Mouse (Mus musculus) forebrain, embryonic 10.5 days (tissue): ENCODE data around the gene Nfs1. TPM values are rescaled to one million over a fixed set of nuclear protein-coding genes. Genes with fewer than 3 reads are reported as not detected.

Experiments
- DNase-seq: peaks from one replicate; pipeline ENCODE4 v3.0.0-alpha.2; 2017; ENCODE audit warnings: low spot score; ENCODE audit errors: extremely low spot score
- H3K27ac ChIP-seq: fragments of 300-500 bp; sonication (generic); 2 replicates; pipeline ENCODE4 v1.5.1; 2016; ENCODE audit warnings: mild to moderate bottlenecking
- H3K27me3 ChIP-seq: fragments of 300-500 bp; sonication (generic); 2 replicates; pipeline ENCODE4 v1.6.1; 2016; ENCODE audit warnings: mild to moderate bottlenecking; ENCODE audit not compliant: poor library complexity, severe bottlenecking
- H3K36me3 ChIP-seq: fragments of 300-500 bp; sonication (generic); replicated peaks from 2 replicates; pipeline ENCODE4 v1.6.1; 2016; ENCODE audit warnings: mild to moderate bottlenecking, moderate library complexity
- H3K4me1 ChIP-seq: fragments of 300-500 bp; sonication (generic); 2 replicates; pipeline ENCODE4 v1.6.1; 2016
- H3K4me3 ChIP-seq: fragments of 300-500 bp; sonication (generic); 2 replicates; pipeline ENCODE4 v1.5.1; 2016; ENCODE audit warnings: mild to moderate bottlenecking, moderate library complexity
- H3K9me3 ChIP-seq: fragments of 300-500 bp; sonication (generic); 2 replicates; pipeline ENCODE4 v1.6.1; 2016; ENCODE audit warnings: mild to moderate bottlenecking, moderate library complexity
- WGBS: fragments of 180-500 bp; shearing (Covaris S2); methylation state at CpG from one replicate; pipeline ENCODE4 v1.1.7; 2016; 5-methylcytosine and 5-hydroxymethylcytosine counted together
- polyA plus RNA-seq: library from polyadenylated mRNA; unstranded; fragments of >200 nt; fragmentation: Nextera tagmentation; extraction: Ambion mirVana; gene quantifications from 2 replicates; pipeline ENCODE4 v1.2.1, GENCODE M21; 2016

The Nfs1 gene
- polyA plus RNA-seq, 1 experiment from 2014 or later: 41.7 TPM

DNA sequence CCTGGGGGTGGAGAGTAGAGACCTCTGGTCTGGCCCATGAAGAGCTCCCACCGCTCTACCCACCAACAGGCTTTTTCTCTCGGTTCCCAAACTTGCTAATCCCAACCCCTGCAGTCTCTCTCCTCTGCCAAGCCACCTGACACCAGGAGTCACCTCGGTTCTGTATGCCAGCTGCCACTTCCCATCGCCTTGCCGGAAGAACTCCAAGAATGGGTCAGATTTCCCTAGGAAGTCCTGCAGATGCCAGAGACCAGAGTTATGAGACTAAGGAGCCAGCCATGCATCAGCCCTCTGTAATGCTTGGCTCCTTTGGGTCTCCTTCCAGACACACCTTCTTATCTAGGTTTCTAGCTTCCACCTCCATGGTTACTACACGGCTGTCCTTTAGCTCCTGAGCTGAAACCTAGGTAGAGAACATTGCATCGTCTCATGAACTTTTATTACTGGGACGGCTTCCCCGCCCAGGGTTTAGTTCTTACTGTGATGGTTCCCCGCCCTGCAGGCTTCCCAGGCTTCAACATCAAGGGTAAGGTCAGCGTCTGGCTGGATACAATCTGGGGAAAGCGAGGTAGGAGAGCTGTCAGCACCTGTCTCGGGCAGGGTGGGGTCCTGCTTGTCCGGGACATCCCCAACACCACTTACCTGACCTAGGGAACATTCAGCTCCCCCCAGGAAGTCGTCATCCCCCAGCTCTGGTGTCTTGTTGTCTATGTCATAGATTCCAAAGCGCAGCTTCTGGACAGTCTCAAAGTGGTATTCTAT is 65.4 kb downstream of the Nfs1 start:
- Histone ChIP-seq H3K4me3 (no peak overlapping the region), H3K4me1 (0 out of 2 replicates have a peak, but pooled peaks cover 3% of the 10 kb centered on the region), H3K27me3 (no peaks in the 10 kb centered on the region), H3K9me3 (no peaks in the 10 kb centered on the region), H3K27ac (no peak overlapping the region), H3K36me3 (peaks cover 71% of the 10 kb centered on the region)
- no peak for DNase-seq
- WGBS: 92% methylated on average over 16 of the region's 16 CpGs

DNA sequence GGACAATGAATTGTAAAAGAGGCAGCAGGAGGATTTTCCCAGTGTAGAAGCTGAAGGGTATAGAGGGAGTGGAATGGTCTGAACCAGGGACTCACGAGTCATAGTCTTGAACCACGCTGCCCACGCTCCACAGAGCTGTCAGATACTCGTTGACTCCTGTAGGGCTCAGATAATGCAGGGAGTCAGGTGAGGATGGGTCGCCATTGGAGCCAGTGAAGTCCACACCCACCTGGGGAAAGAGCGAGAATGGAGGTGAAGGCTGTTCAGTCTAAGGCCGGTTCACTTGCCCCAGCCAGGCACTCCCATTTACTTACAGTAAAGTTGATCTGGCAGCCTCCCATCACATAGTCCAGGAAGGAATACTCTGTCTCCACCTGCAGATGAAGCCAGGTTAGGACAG is 66.5 kb downstream of the Nfs1 start:
- no peak overlapping the region for H3K27ac ChIP-seq
- DNase-seq: no peak
- H3K4me1 ChIP-seq: 0 out of 2 replicates have a peak, but pooled peaks cover 3% of the 10 kb centered on the region
- H3K36me3 ChIP-seq: peaks cover 78% of the 10 kb centered on the region
- 91% methylated on average over 7 of the region's 7 CpGs for WGBS
- H3K4me3 ChIP-seq: no peak overlapping the region
- no peaks in the 10 kb centered on the region for H3K27me3 ChIP-seq
- no peaks in the 10 kb centered on the region for H3K9me3 ChIP-seq

DNA sequence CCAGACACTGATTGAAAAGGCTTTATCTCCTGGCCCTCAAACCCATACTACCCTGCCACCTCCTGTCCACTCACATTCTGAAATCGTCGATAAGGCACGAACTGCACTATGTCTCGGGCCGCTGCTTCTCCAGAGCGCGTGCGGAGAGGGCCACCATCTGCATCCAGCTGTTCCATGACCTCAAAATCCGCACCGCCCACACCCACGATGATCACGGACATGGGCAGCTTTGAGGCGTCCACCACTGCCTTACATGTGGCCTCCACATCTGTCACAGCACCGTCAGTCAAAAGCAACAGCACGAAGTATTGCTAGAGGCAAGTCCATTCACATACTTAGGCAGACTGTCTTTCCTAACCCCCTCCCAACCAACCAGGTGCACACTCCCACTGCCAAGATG is 70.3 kb downstream of the Nfs1 start:
- Histone ChIP-seq H3K27ac (no peak overlapping the region), H3K4me3 (no peak overlapping the region), H3K36me3 (peaks cover 100% of the 10 kb centered on the region), H3K27me3 (no peaks in the 10 kb centered on the region), H3K4me1 (no peaks in the 10 kb centered on the region), H3K9me3 (no peaks in the 10 kb centered on the region)
- WGBS: 96% methylated on average over 15 of the region's 15 CpGs
- DNase-seq: no peak

Other genes with a start within 250 kb of the Nfs1 start
- gene Uqcc1, start 213.9 kb downstream of the Nfs1 start, polyA plus RNA-seq: 78.4 and 82.2 TPM in 2 replicates
- gene Gm15557, start 203.5 kb downstream of the Nfs1 start, polyA plus RNA-seq: not detected in 2 replicates
- gene Gdf5, start 198.8 kb downstream of the Nfs1 start, polyA plus RNA-seq: 0.27 and 0.88 TPM in 2 replicates
- 28.8 and 28.9 TPM in 2 replicates for gene Cep250, start 187.7 kb downstream of the Nfs1 start, polyA plus RNA-seq
- 1.4 and 2.1 TPM in 2 replicates for gene 6430550D23Rik, start 136.2 kb downstream of the Nfs1 start, polyA plus RNA-seq
- gene Ergic3, start 136.1 kb downstream of the Nfs1 start, polyA plus RNA-seq: 194 and 199 TPM in 2 replicates
- gene Fer1l4, start 91.2 kb downstream of the Nfs1 start, polyA plus RNA-seq: not detected in 2 replicates
- gene Spag4, start 79.0 kb downstream of the Nfs1 start, polyA plus RNA-seq: 4.1 TPM in 2 replicates
- 63.3 and 73.3 TPM in 2 replicates for gene Cpne1, start 32.2 kb downstream of the Nfs1 start, polyA plus RNA-seq
- gene Rbm12, start 32.2 kb downstream of the Nfs1 start, polyA plus RNA-seq: 47.5 and 50.4 TPM in 2 replicates
- gene Gm28036, start 17.1 kb downstream of the Nfs1 start, polyA plus RNA-seq: 20.7 TPM in 2 replicates
- 379 and 398 TPM in 2 replicates for gene Romo1, start 147 bp downstream of the Nfs1 start, polyA plus RNA-seq
- 542 and 576 TPM in 2 replicates for gene Rbm39, start 36.1 kb upstream of the Nfs1 start, polyA plus RNA-seq
- 71.6 and 77.4 TPM in 2 replicates for gene Phf20, start 52.3 kb upstream of the Nfs1 start, polyA plus RNA-seq
- 2.5 and 2.6 TPM in 2 replicates for gene Cnbd2, start 168.1 kb upstream of the Nfs1 start, polyA plus RNA-seq
- gene Scand1, start 168.5 kb upstream of the Nfs1 start, polyA plus RNA-seq: 49.0 and 52.1 TPM in 2 replicates